Mouse (Mus musculus) urinary bladder, adult 18-20 months (tissue): ENCODE measurements around the gene Ank2.

Experiments used
- DNase-seq, 2 experiments: peaks; one replicate each; pipeline ENCODE4 v3.0.0; 2022; ENCODE audit warnings: low spot score in 2 of 2, mixed read lengths in 2 of 2

The Ank2 gene

GRCm38 (mm10) chr3:127186239-127186638, 312.9 kb downstream of the Ank2 start:
- DNase-seq: no peak

GRCm38 (mm10) chr3:127183998-127184753, 315.0 kb downstream of the Ank2 start:
- DNase-seq: no peak

- DNase-seq: no peak
Measured at GRCm38 (mm10) chr3:127172697-127173096, 326.5 kb downstream of the Ank2 start.

GRCm38 (mm10) chr3:127170246-127170645, 328.9 kb downstream of the Ank2 start:
- DNase-seq: no peak

GRCm38 (mm10) chr3:127169114-127169513, 330.0 kb downstream of the Ank2 start:
- no peak for DNase-seq

- DNase-seq: no peak
Measured at GRCm38 (mm10) chr3:127163749-127164148, 335.4 kb downstream of the Ank2 start.

- peak; percentile 16 to 39 for DNase-seq
Measured at GRCm38 (mm10) chr3:127161998-127162712, 337.0 kb downstream of the Ank2 start.

- DNase-seq: no peak
Measured at GRCm38 (mm10) chr3:127161085-127161837, 337.9 kb downstream of the Ank2 start.

- no peak for DNase-seq
Measured at GRCm38 (mm10) chr3:127157706-127158105, 341.4 kb downstream of the Ank2 start.

- DNase-seq: no peak
Measured at GRCm38 (mm10) chr3:127156080-127156479, 343.1 kb downstream of the Ank2 start.

- DNase-seq: no peak
Measured at GRCm38 (mm10) chr3:127153861-127154260, 345.3 kb downstream of the Ank2 start.

GRCm38 (mm10) chr3:127153443-127153842, 345.7 kb downstream of the Ank2 start:
- DNase-seq: no peak

- no peak for DNase-seq
Measured at GRCm38 (mm10) chr3:127148648-127149047, 350.5 kb downstream of the Ank2 start.

GRCm38 (mm10) chr3:127140590-127140989, 358.6 kb downstream of the Ank2 start:
- DNase-seq: no peak

- DNase-seq: no peak
Measured at GRCm38 (mm10) chr3:127139638-127140037, 359.5 kb downstream of the Ank2 start.

GRCm38 (mm10) chr3:127137508-127137907, 361.6 kb downstream of the Ank2 start:
- DNase-seq: no peak

GRCm38 (mm10) chr3:127134062-127134461, 365.1 kb downstream of the Ank2 start:
- no peak for DNase-seq

- DNase-seq: no peak
Measured at GRCm38 (mm10) chr3:127131048-127131447, 368.1 kb downstream of the Ank2 start.

- no peak for DNase-seq
Measured at GRCm38 (mm10) chr3:127130167-127130770, 368.9 kb downstream of the Ank2 start.

GRCm38 (mm10) chr3:127129750-127130149, 369.4 kb downstream of the Ank2 start:
- no peak for DNase-seq

GRCm38 (mm10) chr3:127127611-127128010, 371.5 kb downstream of the Ank2 start:
- DNase-seq: no peak

- DNase-seq: no peak
Measured at GRCm38 (mm10) chr3:127126220-127126619, 372.9 kb downstream of the Ank2 start.
